Mouse (Mus musculus) neural tube, embryonic 11.5 days (tissue): ENCODE measurements around the gene Lrrc26. TPM values are rescaled to one million over a fixed set of nuclear protein-coding genes. Genes with fewer than 3 reads are reported as not detected.
"Not testable (repeated sequence)": the region's sequence is repeated elsewhere in the genome, so short reads cannot be mapped to it uniquely, and the experiment has no call there.

ENCODE experiments used
- ATAC-seq: fragments of 200-750 bp; cut with Nextera tagmentation; 2 replicates; pipeline ENCODE4 v1.8.0; 2017; ENCODE audit warnings: moderate number of reproducible peaks, mild to moderate bottlenecking, moderate TSS enrichment, moderate library complexity; ENCODE audit not compliant: insufficient read depth, low FRiP score, low TSS enrichment
- DNase-seq: peaks from one replicate; pipeline ENCODE4 v3.0.0-alpha.2; 2015; ENCODE audit warnings: low spot score
- H3K27ac ChIP-seq: fragments of 300-500 bp; sonication (generic); 2 replicates; pipeline ENCODE4 v1.5.1; 2014; ENCODE audit warnings: low read depth, mild to moderate bottlenecking, low read length
- H3K27me3 ChIP-seq: fragments of 300-500 bp; sonication (generic); 2 replicates; pipeline ENCODE4 v1.6.1; 2014; ENCODE audit warnings: mild to moderate bottlenecking, low read length, mixed read lengths; ENCODE audit not compliant: control insufficient read depth, insufficient read depth
- H3K36me3 ChIP-seq: fragments of 300-500 bp; sonication (generic); 2 replicates; pipeline ENCODE4 v1.6.1; 2014; ENCODE audit warnings: mild to moderate bottlenecking, low read length, moderate library complexity, mixed read lengths; ENCODE audit not compliant: control insufficient read depth, insufficient read depth
- H3K4me1 ChIP-seq: fragments of 300-500 bp; sonication (generic); 2 replicates; pipeline ENCODE4 v1.6.1; 2014; ENCODE audit warnings: low read length, mixed read lengths; ENCODE audit not compliant: control insufficient read depth, insufficient read depth
- H3K4me2 ChIP-seq: fragments of 300-500 bp; sonication (generic); 2 replicates; pipeline ENCODE4 v1.6.1; 2014; ENCODE audit warnings: low read depth, mild to moderate bottlenecking, moderate library complexity
- H3K4me3 ChIP-seq: fragments of 300-500 bp; sonication (generic); 2 replicates; pipeline ENCODE4 v1.5.1; 2014; ENCODE audit warnings: low read depth, low read length
- H3K9ac ChIP-seq: fragments of 300-500 bp; sonication (generic); 2 replicates; pipeline ENCODE4 v1.6.1; 2014; ENCODE audit warnings: mild to moderate bottlenecking, low read length
- H3K9me3 ChIP-seq: fragments of 300-500 bp; sonication (generic); 2 replicates; pipeline ENCODE4 v1.6.1; 2016; ENCODE audit warnings: low read length; ENCODE audit not compliant: control insufficient read depth
- WGBS: fragments of 180-500 bp; shearing (Covaris S2); extraction: QIAGEN DNeasy Blood & Tissue Kit; methylation state at CpG from one replicate; pipeline ENCODE4 v1.1.7; 2014; 5-methylcytosine and 5-hydroxymethylcytosine counted together
- polyA plus RNA-seq: library from polyadenylated mRNA; unstranded; fragments of >200 nt; fragmentation: Nextera tagmentation; extraction: Ambion mirVana; gene quantifications from 2 replicates; pipeline ENCODE4 v1.2.1, GENCODE M21; 2014

The Lrrc26 gene
- polyA plus RNA-seq, 1 experiment from 2014 or later, result not detected

GRCm38 (mm10) chr2:25252331-25252730 is 37.4 kb upstream of the Lrrc26 start:
- Histone ChIP-seq H3K36me3 (peaks cover 10% of the 10 kb centered on the region), H3K27me3 (no peaks in the 10 kb centered on the region), H3K27ac (no peak overlapping the region), H3K4me1 (peaks cover 10% of the 10 kb centered on the region; the same call in 1 of the 2 replicates), H3K9me3 (no peaks in the 10 kb centered on the region), H3K4me3 (no peak overlapping the region), H3K4me2 (no peak overlapping the region), H3K9ac (no peak overlapping the region)
- ATAC-seq (no peak), DNase-seq (no peak)
- WGBS, result 83% methylated on average over 1 of the region's 1 CpGs

DNA sequence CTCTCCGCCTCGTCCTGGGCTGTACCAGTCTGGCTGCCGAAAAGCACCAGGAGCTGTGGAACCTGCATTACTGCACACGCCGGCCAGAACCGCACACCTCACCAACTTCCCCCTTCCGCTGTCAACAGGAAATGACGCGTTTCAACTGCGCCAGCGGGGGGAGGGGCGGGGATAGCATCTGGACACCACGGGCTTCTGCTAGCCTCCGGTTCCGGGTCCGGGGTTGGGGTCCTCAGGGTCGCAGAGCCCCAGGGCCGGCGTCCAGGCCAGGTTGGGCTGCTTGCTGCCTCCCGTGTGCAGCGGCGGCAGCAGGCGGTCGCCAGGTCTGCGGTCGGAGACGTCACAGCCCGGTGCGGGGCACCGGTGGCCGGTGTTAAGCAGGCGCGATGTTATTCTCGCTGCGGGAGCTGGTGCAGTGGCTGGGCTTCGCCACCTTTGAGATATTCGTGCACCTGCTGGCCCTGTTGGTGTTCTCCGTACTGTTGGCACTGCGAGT is 34.4 kb upstream of the Lrrc26 start, which contains the start of gene Tmem203:
Gene Tmem203, plus strand, starts transcription at position 156 of the 496 bp plus-strand sequence.
- ATAC-seq (peak; percentile 88), DNase-seq (peak; percentile 95)
- Histone ChIP-seq H3K36me3 (peaks cover 2% of the 10 kb centered on the region), H3K9me3 (no peaks in the 10 kb centered on the region), H3K4me3 (peak within 1 kb of the TSS; percentile 95), H3K27ac (peak within 1 kb of the TSS; percentile 62; the same call in 1 of the 2 replicates), H3K4me1 (peaks cover 10% of the 10 kb centered on the region; the same call in 1 of the 2 replicates), H3K27me3 (no peaks in the 10 kb centered on the region), H3K4me2 (peak within 1 kb of the TSS; percentile 95), H3K9ac (peak within 1 kb of the TSS; percentile 90)
- under 1% methylated on average over 39 of the region's 39 CpGs for WGBS

DNA sequence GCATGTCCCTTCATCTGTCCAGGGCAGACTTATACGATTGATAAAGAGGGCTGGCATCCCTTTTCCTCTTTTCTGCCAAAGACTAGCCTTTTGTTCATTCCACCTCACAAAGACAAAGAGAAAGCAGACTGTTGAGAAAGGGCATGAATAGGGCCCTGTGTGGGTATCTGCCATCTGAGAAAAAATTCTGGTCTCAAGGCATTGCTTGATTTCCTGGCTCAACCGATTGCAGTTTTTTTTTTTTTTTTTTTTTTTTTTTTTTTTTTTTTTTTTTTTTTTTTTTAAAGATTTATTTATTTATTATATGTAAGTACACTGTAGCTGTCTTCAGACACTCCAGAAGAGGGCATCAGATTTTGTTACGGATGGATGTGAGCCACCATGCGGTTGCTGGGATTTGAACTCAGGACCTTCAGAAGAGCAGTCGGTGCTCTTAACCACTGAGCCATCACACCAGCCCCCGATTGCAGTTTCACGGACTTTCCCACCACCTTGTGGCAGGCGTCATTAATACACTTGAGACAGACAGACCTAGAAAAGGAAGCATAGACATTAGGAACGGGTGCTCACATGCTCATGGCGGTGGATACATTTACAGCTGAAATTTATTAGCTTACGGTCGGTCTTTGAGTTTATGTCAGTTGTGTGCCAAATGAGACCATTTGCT is 33.1 kb upstream of the Lrrc26 start:
- H3K36me3 ChIP-seq, DNase-seq, H3K27ac ChIP-seq, ATAC-seq, H3K9me3 ChIP-seq, H3K4me1 ChIP-seq, H3K27me3 ChIP-seq: not testable (repeated sequence)
- Histone ChIP-seq H3K4me2 (peak overlapping the region; percentile 95), H3K9ac (peak overlapping the region; percentile 90; the same call in 1 of the 2 replicates), H3K4me3 (peak overlapping the region; percentile 95)
- WGBS, result 65% methylated on average over 10 of the region's 12 CpGs

DNA sequence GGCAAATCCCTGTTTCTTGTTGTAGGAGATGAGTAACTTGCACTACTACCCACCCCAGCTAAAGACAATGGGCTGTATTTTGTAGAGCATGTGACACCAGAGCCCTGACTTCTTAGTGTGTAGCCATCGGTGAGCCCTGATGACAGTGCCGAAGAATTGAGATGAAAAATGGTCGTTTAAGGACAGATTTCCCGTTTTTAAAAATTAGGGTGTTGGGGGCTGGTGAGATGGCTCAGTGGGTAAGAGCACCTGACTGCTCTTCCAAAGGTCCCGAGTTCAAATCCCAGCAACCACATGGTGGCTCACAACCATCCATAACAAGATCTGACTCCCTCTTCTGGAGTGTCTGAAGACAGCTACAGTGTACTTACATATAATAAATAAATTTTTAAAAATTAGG is 32.5 kb upstream of the Lrrc26 start:
- 92% methylated on average over 5 of the region's 5 CpGs for WGBS
- not testable (repeated sequence) for DNase-seq

DNA sequence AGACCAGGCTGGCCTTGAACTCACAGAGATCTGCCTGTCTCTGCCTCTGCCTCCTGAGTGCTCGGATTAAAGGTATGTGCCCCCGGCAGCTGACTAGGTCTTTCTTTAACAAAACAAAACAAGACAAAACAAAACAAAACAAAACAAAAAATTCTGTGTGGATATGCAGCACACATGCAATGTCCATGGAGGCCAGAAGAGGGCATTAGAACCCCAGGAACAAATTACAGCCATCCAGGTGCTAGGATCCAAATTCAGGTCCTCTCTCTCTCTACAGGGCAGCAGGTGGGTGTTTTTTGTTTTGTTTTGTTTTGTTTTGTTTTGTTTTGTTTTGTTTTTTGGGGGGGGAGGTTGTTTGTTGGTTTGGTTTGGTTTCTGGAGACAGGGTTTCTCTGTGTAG is 30.8 kb upstream of the Lrrc26 start:
- no peak for DNase-seq
- no peak overlapping the region for H3K4me3 ChIP-seq
- 64% methylated on average over 2 of the region's 2 CpGs for WGBS
- no peak overlapping the region for H3K27ac ChIP-seq
- H3K9me3 ChIP-seq, result no peaks in the 10 kb centered on the region
- no peak overlapping the region for H3K4me2 ChIP-seq
- no peak for ATAC-seq
- no peaks in the 10 kb centered on the region for H3K36me3 ChIP-seq
- H3K9ac ChIP-seq, result no peak overlapping the region
- H3K4me1 ChIP-seq, result peaks cover 18% of the 10 kb centered on the region; the same call in 1 of the 2 replicates
- H3K27me3 ChIP-seq, result peaks cover 9% of the 10 kb centered on the region

More for the DNA sequence above, 32.5 kb upstream of the Lrrc26 start:
- not testable (repeated sequence) for H3K9ac ChIP-seq, H3K4me2 ChIP-seq, H3K27me3 ChIP-seq, H3K36me3 ChIP-seq, H3K4me3 ChIP-seq, H3K27ac ChIP-seq, ATAC-seq, H3K4me1 ChIP-seq, H3K9me3 ChIP-seq

DNA sequence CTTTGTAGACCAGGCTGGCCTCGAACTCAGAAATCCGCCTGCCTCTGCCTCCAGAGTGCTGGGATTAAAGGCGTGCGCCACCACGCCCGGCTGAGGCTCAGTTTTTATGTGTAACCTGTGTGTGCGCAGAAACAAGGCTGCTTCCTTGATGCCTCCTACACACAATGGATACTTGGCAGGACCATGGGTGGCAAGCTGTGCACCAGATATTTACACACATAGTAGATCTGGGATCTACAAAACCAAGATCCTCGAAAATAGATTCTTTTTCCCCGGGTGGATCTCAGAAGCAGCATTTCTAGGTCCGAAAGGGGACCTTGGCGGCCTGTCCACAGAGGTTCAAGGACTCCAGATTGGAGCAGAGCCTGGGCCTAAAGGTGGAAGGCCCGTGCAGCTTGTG is 27.8 kb upstream of the Lrrc26 start:
- WGBS, result 48% methylated on average over 12 of the region's 12 CpGs
- Histone ChIP-seq H3K4me2 (peak overlapping the region; percentile 98), H3K4me1 (peaks cover 14% of the 10 kb centered on the region; the same call in 1 of the 2 replicates), H3K9me3 (no peaks in the 10 kb centered on the region), H3K4me3 (peak overlapping the region; percentile 79), H3K9ac (no peak overlapping the region), H3K27ac (no peak overlapping the region), H3K27me3 (peaks cover 15% of the 10 kb centered on the region), H3K36me3 (no peaks in the 10 kb centered on the region)
- ATAC-seq (no peak), DNase-seq (no peak)

GRCm38 (mm10) chr2:25262291-25262767 is 27.4 kb upstream of the Lrrc26 start, which contains the start of gene Tprn:
TSS of gene Tprn (plus strand) at chr2:25262618.
- DNase-seq, result peak; percentile 93
- Histone ChIP-seq H3K4me1 (peaks cover 14% of the 10 kb centered on the region; the same call in 1 of the 2 replicates), H3K9ac (peak within 1 kb of the TSS; percentile 49), H3K36me3 (no peaks in the 10 kb centered on the region), H3K27me3 (peaks cover 15% of the 10 kb centered on the region), H3K4me3 (peak within 1 kb of the TSS; percentile 79), H3K4me2 (peak within 1 kb of the TSS; percentile 98), H3K9me3 (no peaks in the 10 kb centered on the region), H3K27ac (peak within 1 kb of the TSS; percentile 4; the same call in 1 of the 2 replicates)
- WGBS, result 0% methylated on average over 39 of the region's 39 CpGs
- peak; percentile 98 for ATAC-seq

DNA sequence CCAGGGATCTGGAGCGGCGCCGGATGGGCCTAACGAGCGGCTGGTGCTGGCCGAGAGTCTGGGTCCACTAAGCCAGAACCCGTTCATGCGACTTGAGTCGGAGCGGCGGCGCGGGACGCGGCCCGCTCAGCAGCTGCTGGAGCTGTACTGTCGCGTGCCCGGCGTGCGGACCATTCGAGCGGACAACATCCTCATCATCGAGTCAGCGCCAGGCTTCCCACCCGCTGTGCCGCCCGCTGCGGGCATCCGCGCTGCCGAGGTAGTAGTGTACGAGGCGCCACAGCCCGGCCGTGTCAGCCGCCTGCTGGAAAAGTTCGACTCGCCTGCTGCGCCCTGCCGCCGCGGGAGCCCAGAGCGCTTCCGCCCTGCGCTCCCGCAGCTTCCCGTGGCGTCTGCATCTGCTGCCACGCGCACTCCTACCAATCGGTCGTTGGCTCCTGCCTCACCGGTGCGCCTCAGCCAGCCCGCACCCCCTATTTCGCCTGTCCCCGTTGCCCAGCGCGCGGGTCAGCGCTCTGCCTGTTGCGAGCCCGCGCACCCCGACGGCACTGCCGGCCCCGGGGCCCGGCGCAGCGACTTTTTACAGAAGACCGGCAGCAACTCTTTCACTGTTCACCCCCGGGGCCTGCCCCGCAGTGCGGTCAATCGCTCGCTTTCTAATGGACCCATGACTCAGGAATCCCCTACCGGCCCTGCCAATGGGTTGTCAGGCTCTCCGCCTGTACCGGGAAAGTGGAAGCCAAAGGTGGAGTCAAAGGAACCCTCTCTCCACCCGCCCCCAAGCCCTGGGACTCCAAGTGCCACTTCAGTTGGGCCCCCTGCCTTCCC is 26.7 kb upstream of the Lrrc26 start:
- ATAC-seq, result peak; percentile 17
- Histone ChIP-seq H3K27ac (peak overlapping the region; percentile 4; the same call in 1 of the 2 replicates), H3K36me3 (no peaks in the 10 kb centered on the region), H3K27me3 (peaks cover 15% of the 10 kb centered on the region), H3K4me1 (peaks cover 14% of the 10 kb centered on the region; the same call in 1 of the 2 replicates), H3K4me3 (peak overlapping the region; percentile 79), H3K4me2 (peak overlapping the region; percentile 98), H3K9me3 (no peaks in the 10 kb centered on the region), H3K9ac (peak overlapping the region; percentile 49)
- DNase-seq, result peak; percentile 60
- under 1% methylated on average over 82 of the region's 82 CpGs for WGBS
